Mouse (Mus musculus) ovary, postnatal 10 days (tissue): ENCODE measurements around the gene Taf1d.
"Not testable (repeated sequence)": the region's sequence is repeated elsewhere in the genome, so short reads cannot be mapped to it uniquely, and the experiment has no call there.

ENCODE experiments used
- DNase-seq: peaks from one replicate; pipeline ENCODE4 v3.0.0; 2022; ENCODE audit warnings: low spot score

Taf1d gene

GRCm38 (mm10) chr9:15308254-15308653, 2.2 kb downstream of the Taf1d start:
- no peak for DNase-seq

- DNase-seq: no peak
Measured at GRCm38 (mm10) chr9:15309425-15309824, 3.4 kb downstream of the Taf1d start.

GRCm38 (mm10) chr9:15310179-15310578, 4.2 kb downstream of the Taf1d start:
- DNase-seq: no peak

GRCm38 (mm10) chr9:15312054-15312735, 6.2 kb downstream of the Taf1d start:
- no peak for DNase-seq

- DNase-seq: no peak
Measured at GRCm38 (mm10) chr9:15313633-15314032, 7.6 kb downstream of the Taf1d start.

- DNase-seq: no peak
Measured at GRCm38 (mm10) chr9:15314619-15315018, 8.6 kb downstream of the Taf1d start.

GRCm38 (mm10) chr9:15316296-15316695, 10.3 kb downstream of the Taf1d start:
- not testable (repeated sequence) for DNase-seq

- no peak for DNase-seq
Measured at GRCm38 (mm10) chr9:15317223-15318169, 11.5 kb downstream of the Taf1d start.

- DNase-seq: no peak
Measured at GRCm38 (mm10) chr9:15318170-15318742, 12.2 kb downstream of the Taf1d start.

- DNase-seq: no peak
Measured at GRCm38 (mm10) chr9:15337776-15338175, 31.8 kb downstream of the Taf1d start.

- DNase-seq: no peak
Measured at GRCm38 (mm10) chr9:15349925-15350324, 43.9 kb downstream of the Taf1d start.

- DNase-seq: no peak
Measured at GRCm38 (mm10) chr9:15356916-15357483, 51.0 kb downstream of the Taf1d start.

- peak; percentile 87 for DNase-seq
Measured at GRCm38 (mm10) chr9:15357484-15358275, 51.7 kb downstream of the Taf1d start, which contains the start of gene Cep295. TSS of gene Cep295 (minus strand) at chr9:15357788.

- no peak for DNase-seq
Measured at GRCm38 (mm10) chr9:15364843-15365242, 58.8 kb downstream of the Taf1d start.

GRCm38 (mm10) chr9:15365856-15366255, 59.8 kb downstream of the Taf1d start:
- no peak for DNase-seq

GRCm38 (mm10) chr9:15366260-15366659, 60.2 kb downstream of the Taf1d start:
- no peak for DNase-seq
